Mouse (Mus musculus) embryonic facial prominence, embryonic 15.5 days (tissue): Measurements from ENCODE around the gene Rab13. TPM values are rescaled to one million over a fixed set of nuclear protein-coding genes. Genes with fewer than 3 reads are reported as not detected.
"Not testable (repeated sequence)": the region's sequence is repeated elsewhere in the genome, so short reads cannot be mapped to it uniquely, and the experiment has no call there.

Source experiments
- ATAC-seq: fragments of 200-750 bp; cut with Nextera tagmentation; 2 replicates; pipeline ENCODE4 v1.8.0; 2017; ENCODE audit warnings: low read depth, moderate TSS enrichment; ENCODE audit not compliant: insufficient number of reproducible peaks, low FRiP score, low TSS enrichment
- H3K27ac ChIP-seq: fragments of 300-500 bp; sonication (generic); replicated peaks from 2 replicates; pipeline ENCODE4 v1.5.1; 2015; ENCODE audit warnings: mild to moderate bottlenecking, inconsistent platforms
- H3K27me3 ChIP-seq: fragments of 300-500 bp; sonication (generic); 2 replicates; pipeline ENCODE4 v1.6.1; 2015; ENCODE audit warnings: inconsistent platforms
- H3K36me3 ChIP-seq: fragments of 300-500 bp; sonication (generic); 2 replicates; pipeline ENCODE4 v1.6.1; 2015; ENCODE audit warnings: mild to moderate bottlenecking, inconsistent platforms
- H3K4me1 ChIP-seq: fragments of 300-500 bp; sonication (generic); 2 replicates; pipeline ENCODE4 v1.6.1; 2015; ENCODE audit warnings: inconsistent platforms
- H3K4me2 ChIP-seq: fragments of 300-500 bp; sonication (generic); replicated peaks from 2 replicates; pipeline ENCODE4 v1.6.1; 2015; ENCODE audit warnings: mild to moderate bottlenecking, inconsistent platforms
- H3K4me3 ChIP-seq: fragments of 300-500 bp; sonication (generic); replicated peaks from 2 replicates; pipeline ENCODE4 v1.5.1; 2015; ENCODE audit warnings: mild to moderate bottlenecking, inconsistent platforms
- H3K9ac ChIP-seq: fragments of 300-500 bp; sonication (generic); 2 replicates; pipeline ENCODE4 v1.6.1; 2015; ENCODE audit warnings: inconsistent platforms
- H3K9me3 ChIP-seq: fragments of 300-500 bp; sonication (generic); replicated peaks from 2 replicates; pipeline ENCODE4 v1.6.1; 2016; ENCODE audit warnings: inconsistent platforms
- WGBS: fragments of 180-500 bp; shearing (Covaris S2); methylation state at CpG from one replicate; pipeline ENCODE4 v1.1.7; 2015; 5-methylcytosine and 5-hydroxymethylcytosine counted together
- polyA plus RNA-seq: library from polyadenylated mRNA; unstranded; fragments of >200 nt; fragmentation: Nextera tagmentation; extraction: Ambion mirVana; gene quantifications from 2 replicates; pipeline ENCODE4 v1.2.1, GENCODE M21; 2015

The Rab13 gene
- polyA plus RNA-seq, 1 experiment from 2014 or later = 35.0 TPM

- H3K9ac ChIP-seq = no peak overlapping the region
- peaks cover 28% of the 10 kb centered on the region for H3K4me1 ChIP-seq
- WGBS = 80% methylated on average over 6 of the region's 6 CpGs
- H3K36me3 ChIP-seq = peaks cover 19% of the 10 kb centered on the region
- H3K27me3 ChIP-seq = no peaks in the 10 kb centered on the region
- no peaks in the 10 kb centered on the region for H3K9me3 ChIP-seq
- ATAC-seq = no peak
- H3K4me2 ChIP-seq = no peak overlapping the region
- no peak overlapping the region for H3K4me3 ChIP-seq
- H3K27ac ChIP-seq = no peak overlapping the region
These were observed 37.3 kb downstream of the Rab13 start for GRCm38 (mm10) chr3:90250791-90251190.

GRCm38 (mm10) chr3:90251731-90252226, 38.3 kb downstream of the Rab13 start:
- not testable (repeated sequence) for H3K9ac ChIP-seq, H3K4me3 ChIP-seq, H3K27me3 ChIP-seq, H3K9me3 ChIP-seq, ATAC-seq, H3K27ac ChIP-seq, H3K4me2 ChIP-seq
- 91% methylated on average over 11 of the region's 12 CpGs for WGBS
- H3K4me1 ChIP-seq = peaks cover 26% of the 10 kb centered on the region
- H3K36me3 ChIP-seq = peaks cover 19% of the 10 kb centered on the region

GRCm38 (mm10) chr3:90252659-90253058, 39.2 kb downstream of the Rab13 start:
- not testable (repeated sequence) for H3K27ac ChIP-seq, ATAC-seq, H3K4me2 ChIP-seq, H3K27me3 ChIP-seq, H3K9ac ChIP-seq, H3K4me3 ChIP-seq, H3K9me3 ChIP-seq
- 92% methylated on average over 2 of the region's 2 CpGs for WGBS
- peaks cover 26% of the 10 kb centered on the region for H3K36me3 ChIP-seq
- peaks cover 23% of the 10 kb centered on the region for H3K4me1 ChIP-seq

- ATAC-seq = not testable (repeated sequence)
- 67% methylated on average over 1 of the region's 1 CpGs for WGBS
These were observed 39.7 kb downstream of the Rab13 start for GRCm38 (mm10) chr3:90253174-90253573.

GRCm38 (mm10) chr3:90253653-90254418, 40.3 kb downstream of the Rab13 start, which contains the start of gene Crtc2:
Gene Crtc2, plus strand, starts transcription at chr3:90254163.
- no peaks in the 10 kb centered on the region for H3K9me3 ChIP-seq

More at GRCm38 (mm10) chr3:90253174-90253573, 39.7 kb downstream of the Rab13 start:
- H3K27me3 ChIP-seq, H3K4me2 ChIP-seq, H3K4me3 ChIP-seq, H3K9ac ChIP-seq, H3K9me3 ChIP-seq, H3K27ac ChIP-seq: not testable (repeated sequence)
- H3K4me1 ChIP-seq = peaks cover 23% of the 10 kb centered on the region
- peaks cover 31% of the 10 kb centered on the region for H3K36me3 ChIP-seq

GRCm38 (mm10) chr3:90254419-90255193, 41.1 kb downstream of the Rab13 start:
- H3K4me1 ChIP-seq = peaks cover 19% of the 10 kb centered on the region
- peak; percentile 63 for ATAC-seq

More at GRCm38 (mm10) chr3:90253653-90254418, 40.3 kb downstream of the Rab13 start, which contains the start of gene Crtc2:
- Histone ChIP-seq H3K36me3 (peaks cover 38% of the 10 kb centered on the region), H3K27me3 (no peaks in the 10 kb centered on the region), H3K4me1 (peaks cover 23% of the 10 kb centered on the region), H3K9ac (peak within 1 kb of the TSS; percentile 82), H3K4me3 (peak within 1 kb of the TSS; percentile 95), H3K4me2 (peak within 1 kb of the TSS; percentile 76), H3K27ac (peak within 1 kb of the TSS; percentile 85)
- ATAC-seq = peak; percentile 97
- whole genome bisulfite sequencing = under 1% methylated on average over 40 of the region's 40 CpGs

GRCm38 (mm10) chr3:90255194-90255565, 41.7 kb downstream of the Rab13 start:
- H3K9ac ChIP-seq = peak overlapping the region; percentile 82
- peak overlapping the region; percentile 95 for H3K4me3 ChIP-seq
- WGBS = 13% methylated on average over 2 of the region's 2 CpGs
- peaks cover 47% of the 10 kb centered on the region for H3K36me3 ChIP-seq
- peak overlapping the region; percentile 76 for H3K4me2 ChIP-seq
- no peak for ATAC-seq
- no peaks in the 10 kb centered on the region for H3K9me3 ChIP-seq
- H3K27ac ChIP-seq = no peak overlapping the region; the same call in 1 of the 2 replicates
- peaks cover 19% of the 10 kb centered on the region for H3K4me1 ChIP-seq
- H3K27me3 ChIP-seq = no peaks in the 10 kb centered on the region

More at GRCm38 (mm10) chr3:90254419-90255193, 41.1 kb downstream of the Rab13 start:
- WGBS = under 1% methylated on average over 41 of the region's 41 CpGs
- peak overlapping the region; percentile 76 for H3K4me2 ChIP-seq
- H3K9me3 ChIP-seq = no peaks in the 10 kb centered on the region
- no peaks in the 10 kb centered on the region for H3K27me3 ChIP-seq
- peak overlapping the region; percentile 82 for H3K9ac ChIP-seq
- H3K27ac ChIP-seq = peak overlapping the region; percentile 85
- peaks cover 45% of the 10 kb centered on the region for H3K36me3 ChIP-seq
- H3K4me3 ChIP-seq = peak overlapping the region; percentile 95

GRCm38 (mm10) chr3:90255784-90256353, 42.4 kb downstream of the Rab13 start:
- WGBS = 91% methylated on average over 14 of the region's 14 CpGs
- H3K36me3 ChIP-seq = peaks cover 49% of the 10 kb centered on the region
- H3K9ac ChIP-seq = no peak overlapping the region
- ATAC-seq = no peak
- H3K4me3 ChIP-seq = no peak overlapping the region; the same call in 1 of the 2 replicates
- no peak overlapping the region for H3K4me2 ChIP-seq
- no peaks in the 10 kb centered on the region for H3K27me3 ChIP-seq
- H3K9me3 ChIP-seq = no peaks in the 10 kb centered on the region
- H3K4me1 ChIP-seq = peaks cover 15% of the 10 kb centered on the region
- H3K27ac ChIP-seq = no peak overlapping the region

GRCm38 (mm10) chr3:90256731-90257530, 43.4 kb downstream of the Rab13 start:
- H3K36me3 ChIP-seq = peaks cover 50% of the 10 kb centered on the region
- no peak overlapping the region for H3K4me3 ChIP-seq
- no peak for ATAC-seq
- H3K27ac ChIP-seq = no peak overlapping the region
- H3K4me1 ChIP-seq = peaks cover 12% of the 10 kb centered on the region
- H3K9ac ChIP-seq = no peak overlapping the region
- no peaks in the 10 kb centered on the region for H3K27me3 ChIP-seq
- no peaks in the 10 kb centered on the region for H3K9me3 ChIP-seq
- no peak overlapping the region for H3K4me2 ChIP-seq
- 94% methylated on average over 19 of the region's 19 CpGs for WGBS

GRCm38 (mm10) chr3:90258521-90258920, 45.0 kb downstream of the Rab13 start:
- H3K27ac ChIP-seq = no peak overlapping the region
- H3K9ac ChIP-seq = no peak overlapping the region
- no peaks in the 10 kb centered on the region for H3K27me3 ChIP-seq
- H3K36me3 ChIP-seq = peaks cover 66% of the 10 kb centered on the region
- no peaks in the 10 kb centered on the region for H3K9me3 ChIP-seq
- H3K4me1 ChIP-seq = peaks cover 12% of the 10 kb centered on the region
- no peak overlapping the region for H3K4me3 ChIP-seq
- 90% methylated on average over 4 of the region's 4 CpGs for WGBS
- ATAC-seq = no peak
- H3K4me2 ChIP-seq = no peak overlapping the region
